Mouse (Mus musculus) midbrain, postnatal 0 days (tissue): ENCODE measurements around the gene Vmn1r40. TPM values are rescaled to one million over a fixed set of nuclear protein-coding genes. Genes with fewer than 3 reads are reported as not detected.

ENCODE experiments used
- ATAC-seq: fragments of 200-750 bp; cut with Nextera tagmentation; 2 replicates; pipeline ENCODE4 v1.8.0; 2017; ENCODE audit warnings: moderate number of reproducible peaks, mild to moderate bottlenecking, moderate TSS enrichment, moderate library complexity; ENCODE audit not compliant: low FRiP score
- DNase-seq: peaks from one replicate; pipeline ENCODE4 v3.0.0-alpha.2; 2015; ENCODE audit warnings: low spot score
- H3K27ac ChIP-seq: fragments of 300-500 bp; sonication (generic); 2 replicates; pipeline ENCODE4 v1.5.1; 2014; ENCODE audit warnings: low read depth, mild to moderate bottlenecking, low read length, mixed read lengths
- H3K27me3 ChIP-seq: fragments of 300-500 bp; sonication (generic); 2 replicates; pipeline ENCODE4 v1.6.1; 2014; ENCODE audit warnings: low read length, control low read depth, mixed read lengths; ENCODE audit not compliant: insufficient read depth
- H3K36me3 ChIP-seq: fragments of 300-500 bp; sonication (generic); 2 replicates; pipeline ENCODE4 v1.6.1; 2014; ENCODE audit warnings: low read length, control low read depth, mixed read lengths; ENCODE audit not compliant: insufficient read depth
- H3K4me1 ChIP-seq: fragments of 300-500 bp; sonication (generic); 2 replicates; pipeline ENCODE4 v1.6.1; 2014; ENCODE audit warnings: mild to moderate bottlenecking, control low read depth, antibody characterized with exemption, low read length, mixed read lengths; ENCODE audit not compliant: insufficient read depth
- H3K4me2 ChIP-seq: fragments of 300-500 bp; sonication (generic); 2 replicates; pipeline ENCODE4 v1.6.1; 2014; ENCODE audit warnings: low read depth, mild to moderate bottlenecking, low read length, mixed read lengths; ENCODE audit not compliant: poor library complexity, severe bottlenecking
- H3K4me3 ChIP-seq: fragments of 300-500 bp; sonication (generic); 2 replicates; pipeline ENCODE4 v1.5.1; 2014; ENCODE audit warnings: low read depth, mild to moderate bottlenecking, low read length, moderate library complexity
- H3K9ac ChIP-seq: fragments of 300-500 bp; sonication (generic); replicated peaks from 2 replicates; pipeline ENCODE4 v1.6.1; 2014; ENCODE audit warnings: mild to moderate bottlenecking, low read length, moderate library complexity, mixed read lengths; ENCODE audit not compliant: poor library complexity, severe bottlenecking
- H3K9me3 ChIP-seq: fragments of 300-500 bp; sonication (generic); 2 replicates; pipeline ENCODE4 v1.6.1; 2016; ENCODE audit warnings: low read length, control low read depth
- CTCF ChIP-seq: IDR thresholded peaks from 2 replicates; pipeline ENCODE4 v1.5.1; 2016; ENCODE audit warnings: antibody characterized with exemption, mild to moderate bottlenecking
- WGBS: fragments of 180-500 bp; shearing (Covaris S2); extraction: QIAGEN DNeasy Blood & Tissue Kit; methylation state at CpG from one replicate; pipeline ENCODE4 v1.1.7; 2014; 5-methylcytosine and 5-hydroxymethylcytosine counted together
- polyA plus RNA-seq: library from polyadenylated mRNA; unstranded; fragments of >200 nt; fragmentation: Nextera tagmentation; extraction: Ambion mirVana; gene quantifications from 2 replicates; pipeline ENCODE4 v1.2.1, GENCODE M21; 2015
- total RNA-seq: library from RNA; depleted of rRNA; stranded (reverse); fragments of >200 nt; gene quantifications from 2 replicates; pipeline ENCODE4 v1.2.3, GENCODE M21; 2014; rRNA removed

Vmn1r40 gene
- total and polyA plus RNA-seq, 2 experiments from 2014 or later, result not detected

DNA sequence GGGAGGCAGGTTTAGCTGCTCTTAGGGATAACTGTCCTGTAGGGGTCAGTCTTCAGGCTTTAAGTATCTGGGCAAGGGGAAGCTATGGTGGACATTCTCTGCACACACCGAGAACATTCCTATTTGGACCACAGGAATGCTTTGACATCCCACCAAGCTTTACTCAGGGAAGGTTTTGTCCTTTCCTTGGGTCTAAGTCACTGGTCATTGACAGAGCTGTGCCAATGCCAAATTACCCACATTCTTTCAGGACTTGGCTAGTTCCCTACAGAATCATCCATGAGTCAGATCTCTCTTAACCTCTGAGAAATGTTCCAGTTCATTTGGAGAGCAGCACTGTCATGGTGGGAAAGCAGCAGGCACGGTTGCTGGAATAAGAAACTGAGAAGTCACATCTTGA is 716 bp upstream of the Vmn1r40 start:
- no peak overlapping the region for H3K4me3 ChIP-seq
- no peak for ATAC-seq
- H3K9me3 ChIP-seq, result no peaks in the 10 kb centered on the region
- no peak for TF ChIP-seq CTCF
- H3K27ac ChIP-seq, result no peak overlapping the region
- H3K4me2 ChIP-seq, result no peak overlapping the region
- H3K4me1 ChIP-seq, result no peaks in the 10 kb centered on the region
- 78% methylated on average over 2 of the region's 2 CpGs for WGBS
- H3K9ac ChIP-seq, result no peak overlapping the region
- no peak for DNase-seq
- no peaks in the 10 kb centered on the region for H3K27me3 ChIP-seq
- H3K36me3 ChIP-seq, result no peaks in the 10 kb centered on the region

DNA sequence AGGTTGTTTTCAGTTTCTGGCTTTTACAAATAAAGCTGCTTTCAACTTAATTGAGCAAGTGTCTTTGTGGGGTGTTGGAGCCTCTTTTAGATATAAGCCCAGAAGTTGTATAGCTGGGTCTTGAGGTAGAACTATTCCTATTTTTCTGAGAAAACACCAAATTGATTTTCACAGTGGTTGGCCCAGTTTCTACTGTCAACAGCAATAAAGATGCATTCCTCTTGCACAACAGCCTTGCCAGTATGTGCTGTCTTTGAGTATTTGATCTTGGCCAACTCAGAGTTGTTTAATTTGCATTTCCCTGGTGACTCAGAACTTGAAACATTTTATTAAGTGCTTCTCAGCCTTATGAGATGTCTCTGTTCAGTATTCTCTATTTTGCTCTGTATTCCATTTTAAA is 10.7 kb downstream of the Vmn1r40 start:
- no peak for TF ChIP-seq CTCF
- ATAC-seq, result no peak
- no peaks in the 10 kb centered on the region for H3K27me3 ChIP-seq
- H3K4me3 ChIP-seq, result no peak overlapping the region
- DNase-seq, result no peak
- H3K9me3 ChIP-seq, result no peaks in the 10 kb centered on the region
- H3K4me1 ChIP-seq, result no peaks in the 10 kb centered on the region
- H3K27ac ChIP-seq, result no peak overlapping the region
- no peaks in the 10 kb centered on the region for H3K36me3 ChIP-seq
- H3K9ac ChIP-seq, result no peak overlapping the region
- no peak overlapping the region for H3K4me2 ChIP-seq

DNA sequence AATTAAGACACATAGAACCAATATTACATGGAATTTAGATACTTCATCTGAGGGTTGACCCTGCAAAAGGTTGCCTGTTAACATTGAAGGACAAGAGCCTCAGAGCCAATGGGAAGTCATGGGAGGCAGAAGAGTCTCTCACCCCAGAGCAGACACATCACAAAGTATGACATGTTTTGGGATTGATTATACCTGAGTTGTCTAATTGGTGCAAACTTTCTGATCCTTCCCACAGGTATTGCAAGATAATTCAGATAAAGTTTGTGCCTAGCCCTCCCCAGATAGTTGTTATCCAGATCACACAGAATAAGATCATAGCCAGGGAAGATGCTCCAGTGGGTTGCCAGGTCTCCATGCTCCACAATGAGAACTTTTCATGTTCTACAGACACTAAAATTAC is 33.1 kb downstream of the Vmn1r40 start, which contains the start of gene Vmn1r41:
Gene Vmn1r41, plus strand, starts transcription at position 301 of the 400 bp plus-strand sequence.
- no peak within 1 kb of the TSS for H3K27ac ChIP-seq
- H3K9ac ChIP-seq, result no peak within 1 kb of the TSS
- ATAC-seq (no peak), DNase-seq (no peak)
- no peak for TF ChIP-seq CTCF
- H3K36me3 ChIP-seq, result no peaks in the 10 kb centered on the region
- no peaks in the 10 kb centered on the region for H3K4me1 ChIP-seq
- no peak within 1 kb of the TSS for H3K4me2 ChIP-seq
- no peak within 1 kb of the TSS for H3K4me3 ChIP-seq
- no peaks in the 10 kb centered on the region for H3K9me3 ChIP-seq
- H3K27me3 ChIP-seq, result no peaks in the 10 kb centered on the region

DNA sequence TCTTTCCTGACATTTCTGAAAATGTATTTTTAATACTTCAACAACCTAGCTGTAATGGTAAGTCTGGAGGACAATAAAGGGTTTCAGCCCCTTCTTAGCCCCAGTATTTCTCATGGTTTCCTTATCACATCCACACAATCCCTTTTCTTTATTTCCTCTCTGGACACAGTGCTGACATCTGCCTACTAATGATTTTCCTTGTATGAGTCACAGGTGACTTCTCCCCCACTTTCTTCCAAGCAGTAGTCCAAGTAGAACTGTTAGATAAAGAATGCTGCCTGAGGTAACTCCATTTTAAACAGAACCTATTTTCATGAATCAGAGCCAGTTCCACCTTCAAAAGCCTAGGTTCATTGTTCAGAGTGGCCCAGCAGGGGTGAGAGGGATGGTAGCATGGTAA is 35.5 kb downstream of the Vmn1r40 start:
- no peak for ATAC-seq

More for the DNA sequence above, 35.5 kb downstream of the Vmn1r40 start:
- Histone ChIP-seq H3K9me3 (no peaks in the 10 kb centered on the region), H3K9ac (no peak overlapping the region), H3K36me3 (no peaks in the 10 kb centered on the region), H3K4me3 (no peak overlapping the region), H3K27me3 (no peaks in the 10 kb centered on the region), H3K4me2 (no peak overlapping the region), H3K4me1 (no peaks in the 10 kb centered on the region), H3K27ac (no peak overlapping the region)
- no peak for TF ChIP-seq CTCF
- no peak for DNase-seq

Other genes starting within 250 kb of the Vmn1r40 start
- gene Chchd6, start 111.9 kb upstream of the Vmn1r40 start, total RNA-seq, result 168 and 192 TPM in 2 replicates
- 182 and 217 TPM in 2 replicates for gene Chchd6, start 111.9 kb upstream of the Vmn1r40 start, polyA plus RNA-seq
- gene Txnrd3, start 63.6 kb upstream of the Vmn1r40 start, total RNA-seq, result 20.2 and 22.9 TPM in 2 replicates
- 22.6 and 24.7 TPM in 2 replicates for gene Txnrd3, start 63.6 kb upstream of the Vmn1r40 start, polyA plus RNA-seq
- gene Vmn1r41, start 33.2 kb downstream of the Vmn1r40 start, total RNA-seq, result not detected in 2 replicates
- not detected in 2 replicates for gene Vmn1r41, start 33.2 kb downstream of the Vmn1r40 start, polyA plus RNA-seq
- gene Vmn1r42, start 168.9 kb downstream of the Vmn1r40 start, total RNA-seq, result not detected in 2 replicates
- not detected in 2 replicates for gene Vmn1r42, start 168.9 kb downstream of the Vmn1r40 start, polyA plus RNA-seq
- gene Vmn1r43, start 168.9 kb downstream of the Vmn1r40 start, total RNA-seq, result 0.05 TPM in 1 of 2 replicates, not detected in the other
- gene Vmn1r43, start 168.9 kb downstream of the Vmn1r40 start, polyA plus RNA-seq, result not detected in 2 replicates
- gene Vmn1r44, start 176.1 kb downstream of the Vmn1r40 start, total RNA-seq, result not detected in 2 replicates
- gene Vmn1r44, start 176.1 kb downstream of the Vmn1r40 start, polyA plus RNA-seq, result not detected in 2 replicates
- gene Vmn1r45, start 233.1 kb downstream of the Vmn1r40 start, total RNA-seq, result not detected in 2 replicates
- gene Vmn1r45, start 233.1 kb downstream of the Vmn1r40 start, polyA plus RNA-seq, result 0.05 TPM in 1 of 2 replicates, not detected in the other